Mouse (Mus musculus) frontal cortex, postnatal 10 days (tissue): ENCODE data around the gene Fxr2.

Experiments used
- DNase-seq, 2 experiments: peaks; one replicate each; pipeline ENCODE4 v3.0.0; 2022; ENCODE audit warnings: low spot score in 2 of 2, mixed read lengths in 1 of 2

Fxr2 gene

DNA sequence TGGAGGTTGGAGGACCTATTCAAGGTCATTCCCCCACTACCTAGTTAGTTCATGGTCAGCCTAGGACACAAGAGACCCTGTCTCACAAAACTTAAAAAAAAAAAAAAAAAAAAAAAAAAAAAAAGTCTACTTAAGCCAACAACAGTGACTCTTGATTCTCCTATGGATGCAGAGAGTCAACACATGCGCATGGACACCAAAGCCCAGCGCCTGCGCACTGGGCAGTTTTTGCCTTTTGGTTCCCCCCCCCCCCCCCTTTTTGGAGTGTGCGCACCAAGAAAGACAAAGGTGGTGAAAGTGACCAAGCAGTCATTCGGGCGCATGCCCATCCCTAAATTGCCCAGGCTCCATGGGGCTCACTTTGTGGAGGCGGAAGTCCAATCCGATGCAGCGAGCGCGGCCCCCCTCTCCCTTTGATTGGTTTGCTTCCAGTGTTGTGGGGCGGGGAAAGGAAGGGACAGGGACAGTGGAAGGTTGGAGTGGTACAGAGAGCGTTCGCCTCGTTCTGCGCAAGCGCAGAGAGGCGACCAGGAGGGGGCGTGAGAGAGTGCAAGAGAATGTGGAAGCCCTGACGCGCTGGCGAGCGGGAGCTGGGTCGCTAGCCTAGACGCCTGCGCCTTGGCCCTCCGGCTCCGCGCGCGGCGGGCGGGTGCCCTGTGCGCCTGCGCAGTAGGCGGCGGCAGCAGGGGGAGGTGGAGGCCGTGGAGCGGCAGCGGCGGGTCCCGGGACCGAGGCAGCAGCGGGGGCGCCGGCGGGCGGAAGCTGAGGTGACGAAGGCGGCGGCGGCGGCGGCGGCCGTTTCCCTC, at the start of gene Fxr2:
Gene Fxr2, plus strand, starts transcription at position 707 of the 806 bp plus-strand sequence.
- DNase-seq = peak; percentile 100

- no peak for DNase-seq
Observed at GRCm38 (mm10) chr11:69584008-69584407, 48.8 kb upstream of the Fxr2 start.

- DNase-seq = no peak
Observed at GRCm38 (mm10) chr11:69584937-69585336, 47.9 kb upstream of the Fxr2 start.

DNA sequence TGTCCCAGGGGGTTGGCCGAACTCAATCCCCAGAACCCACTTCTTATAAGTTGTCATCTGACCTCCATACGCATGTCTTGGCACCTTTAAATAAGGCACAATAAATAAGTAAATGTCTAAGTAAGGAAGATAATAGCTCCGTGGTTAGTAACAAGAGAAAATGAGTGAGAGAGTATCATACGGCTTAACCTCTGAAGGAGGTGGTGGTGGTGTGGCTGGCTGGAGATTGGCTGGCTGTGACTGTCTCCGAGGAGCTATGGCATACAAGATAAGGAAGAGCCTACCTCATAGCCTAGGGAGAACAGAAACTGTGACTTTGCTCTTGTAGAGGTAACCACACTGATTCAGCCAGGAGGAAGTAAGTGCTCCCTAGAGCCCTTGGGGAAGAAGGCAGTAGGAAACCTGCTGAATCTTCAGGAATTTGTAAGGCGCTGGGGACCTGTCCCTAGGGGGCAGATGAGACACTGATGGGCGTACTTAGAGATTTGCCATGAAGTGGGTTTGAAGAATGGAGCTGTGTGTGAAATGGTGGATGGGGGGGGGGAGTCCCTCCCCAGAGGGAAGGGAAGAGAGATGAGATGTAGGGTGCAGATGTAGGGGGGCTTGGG, 47.0 kb upstream of the Fxr2 start:
- DNase-seq = no peak

DNA sequence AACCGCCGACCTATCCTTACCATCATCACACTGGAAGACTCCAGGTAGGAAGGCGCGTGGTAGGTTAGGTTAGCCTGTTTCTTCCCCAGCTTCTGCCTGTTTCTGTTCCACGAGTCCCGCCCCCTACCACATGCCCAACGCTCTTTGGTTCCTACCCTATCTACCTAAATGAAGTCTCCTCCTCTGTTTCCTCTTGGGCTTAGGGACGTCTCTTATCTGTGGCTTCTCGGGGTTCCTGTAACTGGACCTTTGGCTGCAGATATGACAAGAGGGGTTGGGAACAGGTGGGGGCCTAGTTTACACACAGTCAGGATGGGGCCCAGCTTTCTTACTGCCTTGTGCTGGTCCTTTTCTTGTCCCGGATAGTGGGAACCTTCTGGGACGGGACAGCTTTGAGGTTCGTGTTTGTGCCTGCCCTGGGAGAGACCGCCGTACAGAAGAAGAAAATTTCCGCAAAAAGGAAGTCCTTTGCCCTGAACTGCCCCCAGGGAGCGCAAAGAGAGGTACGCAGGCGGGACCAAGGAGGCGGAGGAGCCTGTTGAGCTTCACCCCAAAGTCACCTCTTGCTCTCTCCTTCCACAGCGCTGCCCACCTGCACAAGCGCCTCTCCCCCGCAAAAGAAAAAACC, 43.5 kb upstream of the Fxr2 start:
- no peak for DNase-seq

- no peak for DNase-seq
Observed at GRCm38 (mm10) chr11:69590622-69591021, 42.2 kb upstream of the Fxr2 start.

- DNase-seq = no peak
Observed at GRCm38 (mm10) chr11:69591424-69591823, 41.4 kb upstream of the Fxr2 start.

GRCm38 (mm10) chr11:69591899-69592637, 40.7 kb upstream of the Fxr2 start:
- peak; percentile 74 to 76 for DNase-seq

GRCm38 (mm10) chr11:69592799-69593198, 40.0 kb upstream of the Fxr2 start:
- DNase-seq = no peak

GRCm38 (mm10) chr11:69594853-69595252, 37.9 kb upstream of the Fxr2 start:
- no peak for DNase-seq

GRCm38 (mm10) chr11:69599436-69599835, 33.4 kb upstream of the Fxr2 start:
- DNase-seq = no peak

GRCm38 (mm10) chr11:69600098-69600497, 32.7 kb upstream of the Fxr2 start:
- DNase-seq = peak; percentile 76 to 79

DNA sequence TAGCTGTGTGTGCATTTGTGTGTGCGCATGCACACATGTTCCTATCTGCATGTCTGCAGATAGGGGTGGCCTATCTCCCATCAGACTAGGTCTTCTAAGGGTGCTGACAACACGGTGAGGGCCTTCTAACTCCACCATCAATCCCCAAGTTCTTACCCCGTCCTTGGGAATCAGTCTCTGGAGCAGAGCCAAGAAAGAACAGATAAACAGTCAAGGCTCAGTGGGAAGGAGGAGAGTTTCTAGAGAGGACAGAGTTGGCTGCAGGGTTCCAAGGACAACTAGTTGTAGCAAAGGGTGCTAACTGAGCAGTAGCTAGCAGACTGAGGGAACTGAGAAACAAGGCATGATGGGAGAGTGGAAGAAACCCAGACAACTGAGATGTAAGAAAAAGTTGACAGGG, 31.0 kb upstream of the Fxr2 start:
- no peak for DNase-seq

DNA sequence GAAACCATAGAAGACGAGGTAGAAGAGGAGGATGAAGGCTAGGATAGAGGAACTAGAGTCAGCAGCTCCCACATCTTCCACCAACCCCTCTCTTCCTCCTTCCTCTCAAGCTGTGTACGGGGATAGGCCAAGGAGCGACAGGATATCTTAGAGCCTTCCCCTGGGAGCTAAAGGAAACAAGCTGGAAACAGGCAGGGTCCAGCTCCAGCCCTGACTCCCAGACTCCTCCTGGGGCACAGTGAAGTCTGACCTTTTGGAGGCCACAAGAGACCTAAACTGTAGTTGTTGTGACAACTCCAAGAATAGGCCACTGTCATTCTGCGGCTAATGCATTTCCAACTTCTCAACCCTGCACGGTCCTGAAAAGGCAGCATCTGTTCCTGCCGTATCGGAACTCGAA, 29.3 kb upstream of the Fxr2 start:
- DNase-seq = no peak

GRCm38 (mm10) chr11:69604347-69604746, 28.4 kb upstream of the Fxr2 start:
- no peak for DNase-seq

- DNase-seq = peak in 1 of 2 experiments; percentile 51
Observed at GRCm38 (mm10) chr11:69604795-69605664, 27.8 kb upstream of the Fxr2 start.

DNA sequence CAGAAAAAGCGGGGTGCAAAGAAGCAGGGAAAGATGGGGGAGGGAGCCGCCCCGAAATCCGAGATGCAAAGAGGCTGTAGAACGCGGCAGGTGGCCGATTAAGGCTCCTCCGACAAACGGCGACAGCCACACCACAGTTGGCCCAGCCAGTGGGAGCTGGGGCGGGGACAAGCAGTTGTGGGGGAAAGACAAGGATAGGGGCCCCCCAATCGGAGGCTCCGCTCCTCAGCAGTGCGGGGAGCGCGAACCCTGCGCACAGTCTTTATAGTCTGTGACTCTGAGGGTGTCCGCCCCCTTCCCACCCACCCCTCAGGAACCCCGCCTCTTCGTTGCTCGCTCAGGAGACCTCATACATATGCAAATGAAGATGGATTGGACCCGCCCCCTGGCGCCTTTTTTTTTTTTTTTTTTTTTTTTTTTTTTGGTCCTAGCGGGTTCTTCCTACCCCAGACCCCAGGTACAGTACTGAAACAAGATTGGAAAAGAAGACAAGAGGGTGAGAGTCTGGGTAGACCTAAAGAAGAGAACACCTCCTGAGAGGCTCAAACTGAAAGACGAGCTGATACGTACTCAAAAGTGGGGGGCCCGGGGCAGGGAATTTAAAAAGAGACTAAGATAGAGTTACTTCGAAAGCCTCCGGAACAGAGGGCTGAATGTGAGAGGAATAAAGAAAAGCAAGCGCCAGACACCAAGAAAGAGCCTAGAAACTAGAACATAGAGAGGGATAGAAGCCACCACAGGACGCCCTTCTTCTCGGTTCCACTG, 26.9 kb upstream of the Fxr2 start, which contains the start of gene Atp1b2:
Gene Atp1b2, minus strand, starts transcription at position 217 of the 765 bp plus-strand sequence.
- DNase-seq = peak; percentile 76 to 83

GRCm38 (mm10) chr11:69606491-69606795, 26.3 kb upstream of the Fxr2 start:
- no peak for DNase-seq

DNA sequence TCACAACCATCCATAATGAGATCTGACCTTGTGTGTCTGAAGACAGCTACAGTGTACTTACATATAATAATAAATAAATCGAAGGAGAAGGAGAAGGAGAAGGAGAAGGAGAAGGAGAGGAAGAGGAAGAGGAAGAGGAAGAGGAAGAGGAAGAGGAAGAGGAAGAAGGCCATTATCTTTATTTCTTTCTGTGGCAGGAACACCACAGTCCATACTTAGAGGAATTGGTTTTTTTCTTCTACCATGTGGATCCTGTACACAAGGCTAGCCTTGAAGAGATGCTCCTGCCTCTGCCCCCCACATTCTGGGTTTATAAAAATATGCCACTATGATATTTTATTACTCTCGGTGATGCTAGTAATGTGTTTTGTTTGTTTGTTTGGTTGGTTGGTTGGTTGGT, 26.0 kb upstream of the Fxr2 start:
- DNase-seq = no peak

DNA sequence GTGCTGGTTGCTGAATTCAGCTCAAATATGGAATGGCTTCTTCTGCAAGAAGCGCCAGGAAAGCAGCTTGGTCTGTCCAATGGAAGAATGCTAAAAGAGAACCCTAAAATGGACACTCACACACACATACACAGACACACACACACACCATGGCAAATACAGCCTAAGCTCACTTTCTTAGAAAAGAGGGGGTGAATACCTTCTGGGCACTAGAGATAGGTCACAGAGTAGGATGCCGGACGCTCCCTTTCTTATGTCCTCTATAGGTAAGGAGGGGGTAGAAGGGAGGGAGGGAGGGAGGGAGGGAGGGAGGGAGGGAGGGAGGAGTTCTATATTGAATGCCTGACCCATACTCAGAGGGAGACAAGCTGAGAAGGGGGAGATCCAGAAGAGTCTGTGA, 24.3 kb upstream of the Fxr2 start:
- DNase-seq = no peak

GRCm38 (mm10) chr11:69609416-69609815, 23.4 kb upstream of the Fxr2 start:
- no peak for DNase-seq
